Mouse (Mus musculus) right cerebral cortex, postnatal 36 days (tissue): ENCODE results near the gene C1rb.
A peak's percentile ranks its signal among the peaks of the same experiment; 100 is the strongest.
"Not testable (repeated sequence)": the region's sequence is repeated elsewhere in the genome, so short reads cannot be mapped to it uniquely, and the experiment has no call there.

Source experiments
- DNase-seq, 2 experiments: peaks; one replicate each; pipeline ENCODE4 v3.0.0; 2022; ENCODE audit warnings: low spot score in 2 of 2, mixed read lengths in 1 of 2

The C1rb gene

DNA sequence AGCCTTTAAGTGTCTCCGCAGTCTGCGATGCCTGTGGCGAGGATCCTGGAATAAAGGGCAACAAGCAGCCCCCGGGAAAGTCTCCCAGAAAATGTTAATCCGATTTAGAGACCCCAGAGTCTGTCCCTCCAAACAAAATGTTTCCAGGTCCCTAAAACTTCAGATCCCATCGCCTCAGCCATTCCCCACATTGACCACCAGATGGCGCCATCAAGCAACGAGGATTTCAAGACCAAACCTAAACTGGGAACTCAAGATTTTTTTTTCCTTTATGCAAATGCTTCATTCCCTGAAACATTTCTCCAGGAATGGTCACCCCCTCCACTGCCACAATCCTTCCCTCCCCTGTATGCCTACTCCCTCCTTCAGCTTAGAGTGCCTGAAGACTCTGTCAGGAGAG is at the start of gene C1rb:
C1rb (plus strand) TSS at position 269 of the 400 bp plus-strand sequence.
- DNase-seq = peak; percentile 14 to 18

DNA sequence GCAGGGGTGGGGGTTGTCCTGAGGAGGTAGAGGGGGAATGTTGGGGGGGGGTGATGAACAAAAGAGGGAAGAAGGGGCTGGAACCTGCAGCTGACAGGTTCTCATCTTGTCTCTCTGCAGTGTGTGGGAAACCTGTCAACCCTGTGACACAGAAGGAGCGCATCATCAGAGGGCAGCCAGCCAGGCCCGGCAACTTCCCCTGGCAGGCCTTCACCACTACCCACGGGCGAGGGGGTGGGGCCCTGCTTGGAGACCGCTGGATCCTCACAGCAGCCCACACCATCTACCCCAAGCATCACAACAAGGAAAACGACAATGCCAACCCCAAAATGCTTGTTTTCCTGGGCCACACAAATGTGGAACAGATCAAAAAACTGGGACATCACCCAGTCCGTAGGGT is 48.0 kb upstream of the C1rb start:
- peak; percentile 49 to 52 for DNase-seq

DNA sequence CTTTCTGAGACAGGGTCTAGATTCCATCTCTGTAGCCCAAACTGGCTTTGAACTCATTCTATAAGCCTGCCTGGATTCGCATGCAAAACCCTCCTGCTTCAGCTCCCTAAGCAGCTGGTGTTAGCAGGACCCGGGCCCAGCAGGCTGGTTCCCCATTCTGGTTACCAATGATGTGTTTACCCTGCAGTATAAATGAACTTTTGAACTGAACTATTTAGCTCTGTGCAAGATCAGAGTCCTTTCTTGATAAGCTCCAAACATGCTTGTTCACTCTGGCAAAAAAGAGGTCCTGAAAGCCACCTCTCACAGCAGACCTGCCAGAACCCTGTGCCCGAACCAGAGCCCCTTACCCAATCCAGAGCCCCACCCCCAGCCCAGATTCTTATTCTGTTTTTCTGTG is 42.2 kb upstream of the C1rb start:
- DNase-seq = no peak

DNA sequence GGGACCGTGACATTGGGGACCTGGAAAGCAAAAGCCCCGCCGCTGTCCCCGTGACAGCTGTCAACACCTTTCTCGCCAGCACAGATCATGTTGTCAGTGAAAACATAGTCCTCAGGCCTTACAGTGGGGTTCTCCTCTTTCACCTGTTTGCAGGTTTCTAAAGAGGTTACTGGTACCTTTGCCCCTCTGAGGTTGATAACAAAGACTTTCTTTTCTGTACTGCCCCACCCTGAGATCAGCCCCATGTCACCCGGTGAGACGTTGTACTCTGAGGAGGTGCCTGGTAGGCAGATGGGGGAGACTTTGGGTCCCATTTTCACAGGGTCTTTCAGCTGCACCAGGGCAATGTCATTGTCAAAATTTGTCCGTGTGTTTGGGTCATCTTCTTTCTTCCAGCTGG is 39.0 kb upstream of the C1rb start:
- DNase-seq = no peak

DNA sequence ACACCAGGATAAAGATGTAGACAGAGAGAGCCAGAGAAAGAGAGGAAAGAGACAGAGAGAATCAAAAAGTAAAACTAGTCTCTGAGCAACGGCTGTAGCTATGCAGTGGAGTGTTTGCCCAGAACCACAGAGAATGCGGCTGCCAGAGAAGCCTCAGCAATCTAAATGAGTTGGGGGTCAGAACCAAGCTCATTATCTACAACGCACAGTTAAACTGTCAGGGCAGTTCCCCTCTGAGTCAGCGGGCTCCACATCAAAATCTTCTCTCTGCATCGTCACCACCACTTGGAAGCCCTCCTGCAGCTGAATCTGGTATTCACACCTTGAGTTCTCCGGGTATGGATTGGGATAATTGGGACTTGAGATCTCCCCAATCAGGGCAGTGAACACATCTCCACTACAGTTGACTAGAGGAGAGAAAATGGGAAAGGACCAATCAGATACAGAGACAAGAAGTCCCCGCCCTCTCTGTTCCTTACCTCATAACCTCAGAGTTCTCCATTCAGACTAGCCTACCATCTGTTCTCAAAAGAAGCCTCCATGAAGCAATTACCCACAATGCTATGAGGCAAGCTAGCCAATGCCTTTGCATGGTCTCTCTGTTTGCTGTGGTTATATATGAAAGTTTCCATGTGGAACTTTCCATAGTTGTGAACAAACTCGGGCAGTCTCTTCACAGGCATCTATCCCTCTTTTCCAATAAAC is 33.8 kb upstream of the C1rb start:
- not testable (repeated sequence) for DNase-seq

DNA sequence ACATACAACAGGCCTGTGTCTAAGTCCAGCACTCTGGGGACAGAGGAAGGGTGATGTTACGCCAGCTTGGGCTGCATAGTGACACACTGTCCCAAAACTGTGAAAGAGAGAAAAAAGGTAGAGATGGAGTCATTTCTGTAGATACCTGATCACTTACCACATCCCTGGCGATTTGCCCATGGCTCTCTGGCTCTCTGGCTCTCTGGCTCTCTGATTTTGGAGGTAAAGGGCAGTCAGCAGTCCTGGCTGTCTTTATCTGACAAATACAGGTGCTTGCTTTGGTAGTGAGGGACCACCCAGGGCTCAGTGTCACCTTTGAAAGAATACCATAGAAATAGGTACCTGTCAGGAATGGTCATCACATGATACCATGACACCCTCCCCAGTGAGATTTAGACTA is 28.9 kb upstream of the C1rb start:
- not testable (repeated sequence) for DNase-seq

DNA sequence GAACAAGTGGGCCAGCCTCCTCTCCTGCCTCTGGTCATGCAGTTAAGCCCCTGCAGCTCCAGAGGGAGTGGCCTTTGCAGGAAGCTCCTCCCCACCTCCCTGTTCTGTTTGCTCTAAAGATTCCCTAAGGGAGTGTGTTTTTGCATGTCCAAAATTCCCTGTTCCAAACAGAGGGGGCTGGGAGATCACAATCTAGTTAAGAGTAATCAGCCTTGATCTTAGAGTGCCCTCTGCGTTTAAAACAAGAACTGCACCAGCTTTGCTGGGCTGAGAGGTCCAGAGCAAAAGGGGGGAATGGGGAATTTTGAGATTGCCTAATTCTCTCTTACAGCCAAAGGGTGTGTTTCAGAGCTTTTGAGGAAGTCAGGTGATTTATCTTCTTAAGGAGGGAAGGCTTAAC is 27.8 kb upstream of the C1rb start, which contains the start of gene C1s1:
C1s1 (minus strand) TSS at position 76 of the 400 bp plus-strand sequence.
- peak in 1 of 2 experiments; percentile 4 for DNase-seq

DNA sequence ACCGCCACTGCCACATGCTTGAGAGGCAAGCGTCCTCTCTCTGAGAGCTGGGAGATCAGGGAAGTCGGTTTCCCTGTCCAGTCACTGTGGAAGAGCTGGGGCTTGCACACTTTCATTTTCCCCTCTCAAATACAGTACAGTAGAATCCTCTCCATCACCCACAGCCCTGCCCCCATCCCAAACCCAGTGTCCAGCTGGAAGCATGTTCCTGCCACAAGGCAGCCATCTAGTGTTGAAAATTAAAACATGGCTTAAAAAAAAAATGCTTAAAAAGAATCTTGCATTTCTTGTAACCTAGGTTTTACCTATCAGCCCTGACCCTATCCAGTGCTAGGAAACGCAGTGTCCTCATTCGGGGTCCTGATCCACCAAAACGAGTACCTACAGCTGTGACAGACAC is 25.6 kb upstream of the C1rb start:
- no peak for DNase-seq

DNA sequence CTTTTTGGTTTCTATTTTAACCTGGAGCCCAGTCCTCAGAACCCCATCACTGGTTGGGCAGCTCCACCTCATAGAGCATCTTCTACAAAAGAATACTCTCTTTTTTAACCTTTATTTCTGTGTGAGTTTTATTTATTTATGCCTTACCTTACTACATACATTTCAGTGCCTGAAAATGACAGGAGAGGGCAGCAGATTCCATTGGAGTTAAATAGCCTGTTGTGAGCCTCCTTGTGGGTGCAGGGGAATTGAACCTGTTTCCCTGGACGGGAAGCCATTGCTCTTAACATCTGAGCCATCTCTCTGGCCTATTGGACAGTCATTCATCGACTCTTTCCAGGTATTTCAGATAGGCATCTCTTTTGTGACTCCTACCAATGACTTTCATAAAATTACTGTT is 24.7 kb upstream of the C1rb start:
- DNase-seq = no peak

DNA sequence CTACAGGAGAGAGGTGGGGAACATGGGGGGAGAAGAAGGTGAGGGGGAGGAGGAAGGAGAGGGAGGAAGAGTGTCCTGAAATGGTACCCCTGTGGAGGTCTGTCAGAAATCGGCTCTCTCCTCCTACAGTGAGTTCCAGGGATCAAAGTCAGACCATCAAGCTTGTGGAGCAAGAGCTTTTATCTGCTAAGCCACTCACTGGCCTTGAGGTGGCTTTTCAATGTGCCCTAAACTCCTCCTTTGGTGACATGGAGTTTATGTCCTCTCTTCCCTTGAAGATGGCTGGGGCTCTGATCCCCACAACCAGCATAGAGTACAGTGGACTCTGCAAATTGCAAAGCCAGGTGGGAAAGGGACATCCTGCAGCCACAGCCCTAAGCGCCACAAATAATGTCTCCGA is 22.1 kb upstream of the C1rb start:
- DNase-seq = not testable (repeated sequence)

DNA sequence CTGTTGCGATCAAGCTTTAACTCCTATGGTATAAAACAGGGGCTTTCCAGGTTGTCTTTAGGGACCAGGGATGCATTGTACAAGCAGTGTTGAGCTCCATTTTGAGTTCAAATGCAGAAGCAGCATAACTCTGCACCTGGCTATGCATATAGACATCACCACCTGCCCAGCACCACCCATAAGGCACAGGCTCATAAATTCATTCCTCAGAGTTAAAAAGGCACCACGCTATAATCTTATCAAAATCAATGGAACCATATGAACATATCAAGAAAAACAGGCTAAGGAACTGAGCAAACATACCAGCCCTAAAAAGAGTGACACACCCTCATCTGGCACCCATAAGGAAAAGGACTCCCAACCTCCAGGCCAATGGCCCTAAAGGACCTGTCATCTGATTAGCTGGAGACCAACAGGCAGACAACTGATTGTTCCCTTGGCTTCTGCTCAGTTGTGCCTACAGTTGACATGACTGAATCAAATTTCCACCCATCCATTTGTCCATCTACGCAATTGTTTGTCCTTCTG is 21.0 kb upstream of the C1rb start:
- DNase-seq = no peak

DNA sequence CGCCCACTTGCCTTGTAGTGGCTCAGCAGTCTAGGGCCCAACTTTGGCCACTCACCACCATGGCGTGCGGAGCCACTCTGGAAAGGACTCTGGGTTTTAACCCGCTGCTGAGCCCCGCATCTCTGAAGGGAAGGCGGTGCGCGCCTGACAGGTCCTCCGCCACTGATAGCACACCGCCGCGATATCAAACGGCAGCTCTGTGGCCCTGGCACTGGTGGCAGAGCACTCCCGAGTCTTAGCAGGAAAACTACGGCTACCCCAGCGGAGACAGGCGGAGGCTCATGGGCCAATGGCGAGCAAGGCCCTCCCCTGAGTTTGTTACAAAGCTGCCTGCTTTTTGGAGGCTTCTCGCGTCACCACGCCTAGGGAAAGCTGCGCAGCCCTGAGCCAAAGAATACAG is 17.3 kb upstream of the C1rb start:
- no peak for DNase-seq

DNA sequence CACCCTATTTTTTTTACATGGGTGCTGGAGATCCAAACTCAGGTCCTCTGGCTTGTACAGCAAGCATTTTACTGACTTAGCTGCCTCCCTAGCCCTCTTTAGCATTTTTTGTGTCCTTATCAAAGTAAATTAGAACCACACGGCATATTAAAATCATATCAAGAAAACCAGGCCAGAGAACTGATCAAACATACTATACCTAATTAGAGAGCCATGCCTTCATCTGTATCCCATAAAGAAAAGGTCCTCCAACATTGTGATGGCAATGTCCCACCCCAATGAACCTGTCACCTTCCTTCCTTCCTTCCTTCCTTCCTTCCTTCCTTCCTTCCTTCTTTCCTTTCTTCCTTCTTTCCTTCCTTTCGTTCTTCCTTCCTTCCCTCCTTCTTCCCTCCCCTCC is 14.1 kb upstream of the C1rb start:
- DNase-seq = not testable (repeated sequence)

DNA sequence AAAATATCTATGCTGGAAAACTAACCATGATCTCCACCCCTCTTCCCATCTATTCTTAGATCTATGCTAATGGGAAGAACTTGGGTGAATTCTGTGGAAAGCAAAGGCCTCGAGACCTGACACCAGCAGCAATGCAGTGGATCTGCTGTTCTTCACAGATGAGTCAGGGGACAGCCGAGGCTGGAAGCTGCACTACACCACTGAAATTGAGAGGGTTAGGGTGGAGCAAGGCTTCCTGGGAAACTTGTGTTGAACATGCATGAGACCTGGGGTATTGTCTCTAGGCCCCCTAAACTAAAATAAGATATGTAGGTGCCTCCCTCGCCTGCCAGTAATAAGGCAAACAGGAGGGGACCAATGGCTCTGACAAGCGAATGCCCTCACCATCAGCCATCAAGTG is 8.9 kb upstream of the C1rb start:
- DNase-seq = not testable (repeated sequence)

DNA sequence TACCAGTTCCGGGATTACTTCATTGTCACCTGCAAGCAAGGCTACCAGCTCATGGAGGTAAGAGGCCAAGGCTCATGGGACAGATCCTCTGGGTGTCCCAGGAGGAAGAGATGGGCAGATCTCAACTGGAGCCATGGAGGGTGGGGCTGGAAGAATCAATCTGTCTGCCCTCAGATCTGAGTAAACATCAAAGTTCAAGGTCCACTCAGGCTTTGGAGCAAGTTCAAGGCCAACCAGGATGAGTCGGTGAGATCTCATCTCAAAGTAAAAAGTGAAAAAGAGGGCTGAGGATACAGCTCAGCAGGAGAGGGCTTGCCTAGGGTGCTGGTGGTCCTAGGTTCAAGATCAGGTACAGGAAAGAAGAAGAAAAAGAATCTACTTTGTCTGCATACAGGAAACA is 8.5 kb upstream of the C1rb start:
- not testable (repeated sequence) for DNase-seq

DNA sequence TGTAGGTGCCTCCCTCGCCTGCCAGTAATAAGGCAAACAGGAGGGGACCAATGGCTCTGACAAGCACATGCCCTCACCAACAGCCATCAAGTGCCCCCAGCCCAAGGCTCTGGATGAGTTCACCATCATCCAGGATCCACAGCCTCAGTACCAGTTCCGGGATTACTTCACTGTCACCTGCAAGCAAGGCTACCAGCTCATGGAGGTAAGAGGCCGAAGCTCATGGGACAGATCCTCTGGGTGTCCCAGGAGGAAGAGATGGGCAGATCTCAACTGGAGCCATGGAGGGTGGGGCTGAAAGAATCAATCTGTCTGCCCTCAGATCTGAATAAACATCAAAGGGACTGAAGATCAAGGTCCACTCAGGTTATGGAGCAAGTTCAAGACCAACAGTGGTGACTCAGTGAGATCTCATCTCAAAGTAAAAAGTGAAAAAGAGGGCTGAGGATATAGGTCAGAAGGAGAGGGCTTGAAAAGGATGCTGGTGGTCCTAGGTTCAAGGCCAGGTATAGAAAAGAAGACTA is 5.1 kb downstream of the C1rb start:
- DNase-seq = not testable (repeated sequence)

DNA sequence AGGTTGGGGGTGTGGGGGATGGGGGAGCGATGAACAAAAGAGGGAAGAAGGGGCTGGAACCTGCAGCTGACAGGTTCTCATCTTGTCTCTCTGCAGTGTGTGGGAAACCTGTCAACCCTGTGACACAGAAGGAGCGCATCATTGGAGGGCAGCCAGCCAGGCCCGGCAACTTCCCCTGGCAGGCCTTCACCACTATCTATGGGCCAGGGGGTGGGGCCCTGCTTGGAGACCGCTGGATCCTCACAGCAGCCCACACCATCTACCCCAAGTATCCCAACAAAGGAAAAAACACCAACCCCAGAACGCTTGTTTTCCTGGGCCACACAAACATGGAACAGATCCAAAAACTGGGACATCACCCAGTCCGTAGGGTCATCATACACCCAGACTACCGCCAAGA is 10.1 kb downstream of the C1rb start:
- not testable (repeated sequence) for DNase-seq

DNA sequence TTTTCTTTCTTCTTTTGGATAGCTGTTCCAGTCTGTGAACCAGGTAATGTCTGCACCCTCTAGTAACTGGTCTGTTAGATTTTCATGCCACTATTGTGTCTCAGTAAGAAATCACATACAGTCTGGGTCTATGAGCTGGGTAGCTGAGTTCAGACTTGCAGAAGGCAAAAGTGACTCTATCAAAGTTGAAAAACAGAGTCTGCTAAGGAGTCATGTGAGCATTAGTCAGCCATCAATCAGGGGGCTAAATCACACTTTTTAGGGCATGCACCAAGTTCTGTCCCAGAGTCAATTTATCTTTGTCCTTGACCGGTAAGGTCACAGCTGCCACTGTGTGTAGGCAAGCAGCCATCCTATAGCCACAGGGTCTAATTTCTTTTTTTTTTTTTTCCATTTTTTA is 12.1 kb downstream of the C1rb start:
- DNase-seq = no peak

DNA sequence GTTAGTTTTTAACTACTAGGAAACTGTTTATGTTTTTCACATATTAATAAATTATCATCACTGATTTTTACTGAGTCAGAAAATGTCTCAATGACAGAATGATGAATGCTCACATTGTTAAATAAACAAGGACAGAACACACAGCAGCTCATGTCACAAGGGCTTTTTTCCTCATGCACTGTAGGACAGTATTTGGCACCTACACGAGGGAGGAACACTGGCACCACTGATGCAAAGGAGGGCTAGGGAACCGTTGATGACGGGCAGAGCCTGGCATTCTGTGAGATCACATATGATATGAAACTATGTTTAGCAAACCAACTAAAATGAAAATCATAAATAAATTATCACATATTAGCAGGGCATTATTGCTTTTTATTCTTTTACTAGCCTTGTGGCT is 14.8 kb downstream of the C1rb start:
- no peak for DNase-seq

DNA sequence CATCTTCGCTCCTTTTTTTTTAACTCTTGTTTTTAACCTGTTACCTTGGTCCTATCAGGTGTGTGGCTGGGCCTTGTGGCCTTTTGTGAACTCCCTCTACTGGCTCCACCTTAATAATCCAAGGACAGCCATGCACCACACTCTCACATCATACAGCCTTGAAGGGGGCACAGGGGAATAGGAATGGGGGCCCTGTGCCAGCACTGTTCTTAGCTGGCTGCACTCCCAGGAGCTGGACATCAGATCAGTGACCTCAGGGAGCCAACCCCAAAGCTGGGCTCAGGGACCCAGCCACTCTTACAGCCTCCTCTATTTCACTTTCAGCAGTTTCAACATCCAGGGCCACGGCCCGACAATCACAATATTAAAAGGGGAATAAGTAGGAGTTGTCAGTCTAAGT is 15.7 kb downstream of the C1rb start:
- DNase-seq = no peak

DNA sequence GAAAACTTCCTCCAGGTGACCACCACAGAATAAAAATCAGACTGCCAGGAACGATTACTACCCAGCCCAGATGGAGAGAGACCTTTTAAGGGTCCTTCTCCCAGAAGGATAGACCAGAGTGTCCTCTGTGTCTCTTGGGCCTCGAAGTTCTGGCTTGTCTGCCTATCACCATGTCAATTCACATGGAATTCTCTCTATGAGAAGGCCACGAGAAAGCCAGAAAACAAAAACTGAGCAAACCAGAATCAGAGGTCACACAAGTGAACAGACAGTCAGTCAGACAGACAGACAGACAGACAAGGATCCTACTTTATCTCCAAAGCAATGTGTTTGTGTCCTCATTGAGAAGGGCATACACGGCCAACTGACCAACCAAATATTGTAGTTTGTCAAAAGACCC is 16.2 kb downstream of the C1rb start:
- no peak for DNase-seq

DNA sequence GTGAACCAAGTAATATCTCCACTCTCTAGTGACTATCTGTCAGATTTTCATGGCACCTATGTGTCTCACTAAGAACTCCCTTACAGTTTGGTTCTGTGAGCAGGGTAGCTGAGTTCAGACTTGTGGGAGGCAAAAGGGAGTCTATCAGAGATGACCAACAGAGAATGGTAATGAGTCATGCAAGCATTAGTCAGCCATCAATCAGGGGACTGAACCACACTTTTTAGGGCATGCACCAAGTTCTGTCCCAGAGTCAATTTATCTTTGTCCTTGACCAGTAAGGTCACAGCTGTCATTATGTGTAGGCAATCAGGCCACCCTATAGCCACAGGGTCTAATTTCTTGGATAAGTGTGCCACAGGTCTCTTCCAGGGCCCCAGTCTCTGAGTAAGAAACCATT is 18.7 kb downstream of the C1rb start:
- no peak for DNase-seq

DNA sequence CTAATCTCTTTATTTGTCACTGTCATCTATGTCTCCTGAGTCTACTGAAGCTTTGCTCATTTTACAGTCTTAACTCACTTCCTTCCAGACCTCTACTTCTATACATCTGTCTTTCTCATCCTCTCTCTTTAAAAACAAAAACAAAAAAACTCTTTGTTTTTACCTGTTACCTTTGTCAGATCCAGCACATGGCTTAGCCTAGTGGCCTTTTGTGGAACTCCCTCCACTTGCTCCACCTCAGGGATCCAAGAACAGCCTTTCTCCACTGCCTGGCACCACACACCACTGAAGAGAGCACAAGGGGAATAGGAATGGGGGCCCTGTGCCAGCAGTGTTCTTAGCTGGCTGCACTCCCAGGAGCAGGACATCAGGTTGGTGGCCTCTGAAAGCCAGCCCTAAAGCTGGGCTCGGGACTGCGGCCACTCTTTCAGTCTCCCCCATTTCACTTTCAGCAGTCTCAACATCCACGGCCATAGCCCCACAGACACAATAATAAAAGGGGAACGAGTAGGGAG is 22.1 kb downstream of the C1rb start:
- no peak for DNase-seq
